Mouse (Mus musculus): ENCODE data around the gene Gm29609.
"Not testable (repeated sequence)": the region's sequence is repeated elsewhere in the genome, so short reads cannot be mapped to it uniquely, and the experiment has no call there.

Gene Gm29609

GRCm38 (mm10) chr5:31179766-31180630 lies at the start of gene Gm29609, which contains the start of gene Gtf3c2:
TSS of gene Gm29609 (minus strand) at chr5:31179911.
TSS of gene Gtf3c2 (minus strand) at chr5:31180144.
- in situ Hi-C loops (cut with MboI), result no loop called here

- in situ Hi-C loops (cut with MboI), result no loop called here
These were observed 46.9 kb upstream of the Gm29609 start for GRCm38 (mm10) chr5:31226641-31227040.

GRCm38 (mm10) chr5:31222696-31223095 lies 43.0 kb upstream of the Gm29609 start:
- in situ Hi-C loops (cut with MboI), result no loop called here

GRCm38 (mm10) chr5:31221304-31221945 lies 41.7 kb upstream of the Gm29609 start:
- in situ Hi-C loops (cut with MboI), result no loop called here

GRCm38 (mm10) chr5:31220448-31221303 lies 41.0 kb upstream of the Gm29609 start, which contains the start of gene Ppm1g:
TSS of gene Ppm1g (minus strand) at chr5:31220687.
- in situ Hi-C loops (cut with MboI), result no loop called here

- in situ Hi-C loops (cut with MboI), result no loop called here
These were observed 40.3 kb upstream of the Gm29609 start for GRCm38 (mm10) chr5:31219911-31220447.

GRCm38 (mm10) chr5:31219474-31219873 lies 39.8 kb upstream of the Gm29609 start:
- in situ Hi-C loops (cut with MboI), result no loop called here

GRCm38 (mm10) chr5:31219070-31219469 lies 39.4 kb upstream of the Gm29609 start:
- in situ Hi-C loops (cut with MboI), result no loop called here

GRCm38 (mm10) chr5:31218294-31218693 lies 38.6 kb upstream of the Gm29609 start:
- in situ Hi-C loops (cut with MboI), result no loop called here

- in situ Hi-C loops (cut with MboI), result not testable (repeated sequence)
These were observed 36.8 kb upstream of the Gm29609 start for GRCm38 (mm10) chr5:31216554-31216953.

GRCm38 (mm10) chr5:31204421-31204820 lies 24.7 kb upstream of the Gm29609 start:
- in situ Hi-C loops (cut with MboI), result no loop called here

GRCm38 (mm10) chr5:31203866-31204265 lies 24.2 kb upstream of the Gm29609 start:
- in situ Hi-C loops (cut with MboI), result no loop called here

- in situ Hi-C loops (cut with MboI), result no loop called here
These were observed 23.2 kb upstream of the Gm29609 start for GRCm38 (mm10) chr5:31202933-31203332.

GRCm38 (mm10) chr5:31201742-31202590 lies 22.3 kb upstream of the Gm29609 start, which contains the start of gene Zfp513:
TSS of gene Zfp513 (minus strand) at chr5:31202303.
- in situ Hi-C loops (cut with MboI), result no loop called here

GRCm38 (mm10) chr5:31201042-31201741 lies 21.5 kb upstream of the Gm29609 start:
- in situ Hi-C loops (cut with MboI), result no loop called here

GRCm38 (mm10) chr5:31200327-31200768 lies 20.6 kb upstream of the Gm29609 start:
- in situ Hi-C loops (cut with MboI), result no loop called here

GRCm38 (mm10) chr5:31199893-31200292 lies 20.2 kb upstream of the Gm29609 start:
- in situ Hi-C loops (cut with MboI), result no loop called here

GRCm38 (mm10) chr5:31199321-31199892 lies 19.7 kb upstream of the Gm29609 start:
- in situ Hi-C loops (cut with MboI), result no loop called here

GRCm38 (mm10) chr5:31198616-31199320 lies 19.1 kb upstream of the Gm29609 start:
- in situ Hi-C loops (cut with MboI), result no loop called here

Measured in mature B cell (primary cell).